ENCODE assay signal across 8 mouse cellular contexts in the genomic region with DNA sequence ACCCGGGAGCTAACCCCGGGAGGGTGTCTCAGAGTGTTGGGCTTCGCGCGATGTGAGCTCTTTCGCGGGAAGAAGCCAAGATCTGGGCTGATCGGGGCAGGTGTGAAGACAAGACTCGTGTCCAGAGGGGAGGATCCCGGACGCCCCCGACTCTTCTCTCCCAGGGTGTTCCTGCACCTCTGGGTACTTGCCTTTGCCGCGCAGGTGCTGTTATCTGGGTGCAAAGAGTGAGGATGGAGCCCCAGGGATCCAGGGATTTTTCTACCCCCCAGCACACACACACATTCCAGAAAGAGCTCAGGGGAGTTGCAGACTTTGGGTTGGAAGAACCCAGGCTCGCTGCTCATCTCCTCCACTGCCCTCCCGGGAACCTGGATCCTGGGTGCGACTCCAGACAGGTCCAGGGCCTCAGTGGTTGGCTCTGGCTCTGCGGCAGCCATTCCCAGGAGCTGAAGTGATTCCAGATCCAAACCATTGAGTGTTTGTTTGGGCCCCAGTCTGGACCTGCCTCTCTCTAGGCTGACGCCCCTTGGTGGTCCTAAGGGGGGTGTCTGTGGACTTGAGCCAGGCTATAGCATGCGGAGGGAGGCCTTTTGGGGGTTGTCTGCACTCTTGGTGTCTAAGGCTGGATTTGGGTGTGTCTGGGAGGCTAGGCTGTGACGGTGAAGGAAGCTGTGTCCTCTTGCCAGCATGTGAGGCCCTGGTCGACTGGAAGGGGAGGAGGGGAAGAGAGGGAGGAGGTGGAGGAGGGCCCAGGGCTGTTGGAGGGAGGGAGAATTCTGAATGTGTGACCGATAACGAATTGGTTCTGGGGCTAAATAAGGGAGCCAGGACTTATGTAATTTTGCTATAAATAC. TPM values are rescaled to one million over a fixed set of nuclear protein-coding genes. Genes with fewer than 3 reads are reported as not detected.
DNase-seq lines count a peak whose midpoint lies in the region; ATAC-seq and TF ChIP-seq lines count a peak whose summit lies in the region.

No protein-coding gene starts in this region.

- peak; percentile 18; the same call in 1 of the 2 replicates for ATAC-seq in embryonic facial prominence, embryonic 13.5 days (ENCODE audit: insufficient number of reproducible peaks, insufficient read depth, low FRiP score, low TSS enrichment, low read depth)
- peak; percentile 67 for ATAC-seq in kidney, embryonic 15.5 days (replicated peaks; ENCODE audit: low FRiP score)
- ATAC-seq in limb, embryonic 15.5 days (ENCODE audit: insufficient number of reproducible peaks, low FRiP score, low TSS enrichment, low read depth), result peak; percentile 75
- ATAC-seq in midbrain, embryonic 16.5 days, result peak; percentile 33
- peak; percentile 79 for ATAC-seq in stomach, embryonic 16.5 days (ENCODE audit: insufficient read depth, low FRiP score)

- no peak for DNase-seq in thymus, adult 2 months
- no peak for DNase-seq in thymus, postnatal 10 days (ENCODE audit: low spot score in 2 of 2)
- peak; percentile 83 for DNase-seq in heart, adult 8-10 months (ENCODE audit: low spot score)

- WGBS in thymus, adult 2 months, result 26% methylated on average over 24 of the region's 24 CpGs
- 1% methylated on average over 24 of the region's 24 CpGs for WGBS in embryonic facial prominence, embryonic 13.5 days
- WGBS in kidney, embryonic 15.5 days, result 2% methylated on average over 24 of the region's 24 CpGs
- under 1% methylated on average over 24 of the region's 24 CpGs for WGBS in limb, embryonic 15.5 days
- 2% methylated on average over 19 of the region's 24 CpGs for WGBS in midbrain, embryonic 16.5 days
- WGBS in stomach, embryonic 16.5 days, result 2% methylated on average over 24 of the region's 24 CpGs

- no peaks in the 10 kb centered on the region for H3K9me3 ChIP-seq in embryonic facial prominence, embryonic 13.5 days
- no peaks in the 10 kb centered on the region for H3K9me3 ChIP-seq in kidney, embryonic 15.5 days (replicated peaks)
- H3K9me3 ChIP-seq in limb, embryonic 15.5 days, result no peaks in the 10 kb centered on the region
- H3K9me3 ChIP-seq in midbrain, embryonic 16.5 days (replicated peaks; ENCODE audit: control insufficient read depth, low read length, poor library complexity, severe bottlenecking), result no peaks in the 10 kb centered on the region
- H3K9me3 ChIP-seq in stomach, embryonic 16.5 days (replicated peaks; ENCODE audit: control insufficient read depth, low read length), result no peaks in the 10 kb centered on the region

- no peaks in the 10 kb centered on the region for H3K36me3 ChIP-seq in thymus, adult 2 months (ENCODE audit: control insufficient read depth, insufficient read depth, low read length)
- no peaks in the 10 kb centered on the region for H3K36me3 ChIP-seq in embryonic facial prominence, embryonic 13.5 days
- H3K36me3 ChIP-seq in kidney, embryonic 15.5 days, result no peaks in the 10 kb centered on the region
- H3K36me3 ChIP-seq in limb, embryonic 15.5 days, result no peaks in the 10 kb centered on the region
- no peaks in the 10 kb centered on the region for H3K36me3 ChIP-seq in midbrain, embryonic 16.5 days (ENCODE audit: control insufficient read depth, insufficient read depth, low read length)
- H3K36me3 ChIP-seq in stomach, embryonic 16.5 days (ENCODE audit: control insufficient read depth, insufficient read depth, low read length), result no peaks in the 10 kb centered on the region

- H3K9ac ChIP-seq in embryonic facial prominence, embryonic 13.5 days, result peak overlapping the region; percentile 88
- peak overlapping the region; percentile 82 for H3K9ac ChIP-seq in kidney, embryonic 15.5 days
- peak overlapping the region; percentile 80 for H3K9ac ChIP-seq in limb, embryonic 15.5 days
- peak overlapping the region; percentile 92 for H3K9ac ChIP-seq in midbrain, embryonic 16.5 days (ENCODE audit: low read depth, low read length)
- peak overlapping the region; percentile 90 for H3K9ac ChIP-seq in stomach, embryonic 16.5 days (ENCODE audit: low read length)

- TF ChIP-seq POLR2A in thymus, adult 2 months (IDR thresholded peaks at IDR 0.05; ENCODE audit: control insufficient read depth, extremely low read depth, insufficient read depth, low read length, poor library complexity), result no peak

- H3K4me2 ChIP-seq in embryonic facial prominence, embryonic 13.5 days, result peak overlapping the region; percentile 72
- H3K4me2 ChIP-seq in kidney, embryonic 15.5 days, result peak overlapping the region; percentile 83
- peak overlapping the region; percentile 62 for H3K4me2 ChIP-seq in limb, embryonic 15.5 days
- peak overlapping the region; percentile 67 for H3K4me2 ChIP-seq in midbrain, embryonic 16.5 days (ENCODE audit: low read length)
- H3K4me2 ChIP-seq in stomach, embryonic 16.5 days (ENCODE audit: low read depth, low read length), result peak overlapping the region; percentile 81

- no peak overlapping the region for H3K27ac ChIP-seq in thymus, adult 2 months (ENCODE audit: control insufficient read depth, insufficient read depth, low read length)
- peak overlapping the region; percentile 90 for H3K27ac ChIP-seq in embryonic facial prominence, embryonic 13.5 days
- H3K27ac ChIP-seq in kidney, embryonic 15.5 days, result peak overlapping the region; percentile 85
- peak overlapping the region; percentile 94 for H3K27ac ChIP-seq in limb, embryonic 15.5 days
- peak overlapping the region; percentile 70 for H3K27ac ChIP-seq in midbrain, embryonic 16.5 days (ENCODE audit: low read length)
- peak overlapping the region; percentile 92 for H3K27ac ChIP-seq in stomach, embryonic 16.5 days (ENCODE audit: low read length)

- H3K4me3 ChIP-seq in thymus, adult 2 months (ENCODE audit: control insufficient read depth, insufficient read depth, low read length), result peak overlapping the region; percentile 41
- H3K4me3 ChIP-seq in embryonic facial prominence, embryonic 13.5 days, result peak overlapping the region; percentile 77
- H3K4me3 ChIP-seq in kidney, embryonic 15.5 days (replicated peaks), result peak overlapping the region; percentile 86
- peak overlapping the region; percentile 84 for H3K4me3 ChIP-seq in limb, embryonic 15.5 days
- peak overlapping the region; percentile 83 for H3K4me3 ChIP-seq in midbrain, embryonic 16.5 days (ENCODE audit: low read depth, low read length)
- peak overlapping the region; percentile 81 for H3K4me3 ChIP-seq in stomach, embryonic 16.5 days (replicated peaks; ENCODE audit: low read length)

- H3K27me3 ChIP-seq in thymus, adult 2 months (ENCODE audit: control insufficient read depth, insufficient read depth, low read length), result no peaks in the 10 kb centered on the region
- H3K27me3 ChIP-seq in embryonic facial prominence, embryonic 13.5 days, result no peaks in the 10 kb centered on the region; the same call in 1 of the 2 replicates
- peaks cover 6% of the 10 kb centered on the region for H3K27me3 ChIP-seq in kidney, embryonic 15.5 days
- H3K27me3 ChIP-seq in limb, embryonic 15.5 days, result no peaks in the 10 kb centered on the region
- peaks cover 6% of the 10 kb centered on the region for H3K27me3 ChIP-seq in midbrain, embryonic 16.5 days (ENCODE audit: control insufficient read depth, insufficient read depth, low read depth, low read length)
- no peaks in the 10 kb centered on the region for H3K27me3 ChIP-seq in stomach, embryonic 16.5 days (ENCODE audit: control insufficient read depth, insufficient read depth, low read length)

- no peak for TF ChIP-seq CTCF in thymus, adult 2 months (IDR thresholded peaks at IDR 0.05; ENCODE audit: borderline replicate concordance, control insufficient read depth, extremely low read depth, insufficient read depth, low read length, poor library complexity)

- H3K4me1 ChIP-seq in thymus, adult 2 months (replicated peaks; ENCODE audit: control insufficient read depth, insufficient read depth, low read length), result peaks cover 26% of the 10 kb centered on the region
- H3K4me1 ChIP-seq in embryonic facial prominence, embryonic 13.5 days, result peaks cover 58% of the 10 kb centered on the region
- peaks cover 53% of the 10 kb centered on the region for H3K4me1 ChIP-seq in kidney, embryonic 15.5 days
- peaks cover 61% of the 10 kb centered on the region for H3K4me1 ChIP-seq in limb, embryonic 15.5 days
- H3K4me1 ChIP-seq in midbrain, embryonic 16.5 days (ENCODE audit: control insufficient read depth, insufficient read depth, low read length), result peaks cover 17% of the 10 kb centered on the region
- H3K4me1 ChIP-seq in stomach, embryonic 16.5 days (ENCODE audit: control insufficient read depth, insufficient read depth, low read length), result peaks cover 31% of the 10 kb centered on the region

RNA-seq across cellular contexts. Expression of a gene that starts 1.3 kb away (rescaled TPM):
- polyA plus RNA-seq in thymus, adult 2 months (2012; rRNA removed), result 11.5 TPM in 2 replicates
- 38.1 and 43.6 TPM in 2 replicates for polyA plus RNA-seq in embryonic facial prominence, embryonic 13.5 days (2015; fragmentation: Nextera tagmentation; extraction: Ambion mirVana)
- total RNA-seq in heart, adult 8-10 months (2022), result 10 to 100 TPM; 22.3 to 27.2 (median 25.6) TPM
- polyA plus RNA-seq in kidney, embryonic 15.5 days (2015; fragmentation: Nextera tagmentation; extraction: Ambion mirVana), result 21.9 and 25.6 TPM in 2 replicates
- polyA plus RNA-seq in limb, embryonic 15.5 days (2015; fragmentation: Nextera tagmentation; extraction: Ambion mirVana), result 54.9 and 55.4 TPM in 2 replicates
- polyA plus RNA-seq in midbrain, embryonic 16.5 days (2015; fragmentation: Nextera tagmentation; extraction: Ambion mirVana), result 20.0 and 20.7 TPM in 2 replicates
- 33.8 and 34.4 TPM in 2 replicates for polyA plus RNA-seq in stomach, embryonic 16.5 days (2015; fragmentation: Nextera tagmentation; extraction: Ambion mirVana)

RNA-seq across cellular contexts. Expression of a gene that starts 40.3 kb away (rescaled TPM):
- polyA plus RNA-seq in thymus, adult 2 months (2012; rRNA removed), result 0.18 and 0.23 TPM in 2 replicates
- polyA plus RNA-seq in embryonic facial prominence, embryonic 13.5 days (2015; fragmentation: Nextera tagmentation; extraction: Ambion mirVana), result 0.21 and 1.2 TPM in 2 replicates
- under 1 TPM; 0.22 to 0.44 (median 0.34) TPM for total RNA-seq in heart, adult 8-10 months (2022)
- 0.23 and 0.32 TPM in 2 replicates for polyA plus RNA-seq in kidney, embryonic 15.5 days (2015; fragmentation: Nextera tagmentation; extraction: Ambion mirVana)
- 0.21 and 0.28 TPM in 2 replicates for polyA plus RNA-seq in limb, embryonic 15.5 days (2015; fragmentation: Nextera tagmentation; extraction: Ambion mirVana)
- polyA plus RNA-seq in midbrain, embryonic 16.5 days (2015; fragmentation: Nextera tagmentation; extraction: Ambion mirVana), result 1.1 and 1.6 TPM in 2 replicates
- 0.46 and 0.58 TPM in 2 replicates for polyA plus RNA-seq in stomach, embryonic 16.5 days (2015; fragmentation: Nextera tagmentation; extraction: Ambion mirVana)

RNA-seq across cellular contexts. Expression of a gene that starts 40.4 kb away (rescaled TPM):
- not detected in 2 replicates for polyA plus RNA-seq in thymus, adult 2 months (2012; rRNA removed)
- not detected in 2 replicates for polyA plus RNA-seq in embryonic facial prominence, embryonic 13.5 days (2015; fragmentation: Nextera tagmentation; extraction: Ambion mirVana)
- not detected for total RNA-seq in heart, adult 8-10 months (2022)
- polyA plus RNA-seq in kidney, embryonic 15.5 days (2015; fragmentation: Nextera tagmentation; extraction: Ambion mirVana), result not detected in 2 replicates
- not detected in 2 replicates for polyA plus RNA-seq in limb, embryonic 15.5 days (2015; fragmentation: Nextera tagmentation; extraction: Ambion mirVana)
- polyA plus RNA-seq in midbrain, embryonic 16.5 days (2015; fragmentation: Nextera tagmentation; extraction: Ambion mirVana), result not detected in 2 replicates
- not detected in 2 replicates for polyA plus RNA-seq in stomach, embryonic 16.5 days (2015; fragmentation: Nextera tagmentation; extraction: Ambion mirVana)

RNA-seq across cellular contexts. Expression of a gene that starts 46.8 kb away (rescaled TPM):
- 3.8 and 4.2 TPM in 2 replicates for polyA plus RNA-seq in thymus, adult 2 months (2012; rRNA removed)
- polyA plus RNA-seq in embryonic facial prominence, embryonic 13.5 days (2015; fragmentation: Nextera tagmentation; extraction: Ambion mirVana), result 118 and 122 TPM in 2 replicates
- 10 to 100 TPM in 1 of 4 experiments, 1 to 10 TPM in 3; 8.2 to 10.3 (median 8.8) TPM for total RNA-seq in heart, adult 8-10 months (2022)
- 65.6 and 68.6 TPM in 2 replicates for polyA plus RNA-seq in kidney, embryonic 15.5 days (2015; fragmentation: Nextera tagmentation; extraction: Ambion mirVana)
- polyA plus RNA-seq in limb, embryonic 15.5 days (2015; fragmentation: Nextera tagmentation; extraction: Ambion mirVana), result 69.2 and 82.2 TPM in 2 replicates
- polyA plus RNA-seq in midbrain, embryonic 16.5 days (2015; fragmentation: Nextera tagmentation; extraction: Ambion mirVana), result 363 and 379 TPM in 2 replicates
- 53.5 and 57.0 TPM in 2 replicates for polyA plus RNA-seq in stomach, embryonic 16.5 days (2015; fragmentation: Nextera tagmentation; extraction: Ambion mirVana)

RNA-seq across cellular contexts. Expression of a gene that starts 50.1 kb away (rescaled TPM):
- polyA plus RNA-seq in thymus, adult 2 months (2012; rRNA removed), result not detected in 2 replicates
- polyA plus RNA-seq in embryonic facial prominence, embryonic 13.5 days (2015; fragmentation: Nextera tagmentation; extraction: Ambion mirVana), result not detected in 2 replicates
- total RNA-seq in heart, adult 8-10 months (2022), result not detected
- polyA plus RNA-seq in kidney, embryonic 15.5 days (2015; fragmentation: Nextera tagmentation; extraction: Ambion mirVana), result not detected in 2 replicates
- not detected in 2 replicates for polyA plus RNA-seq in limb, embryonic 15.5 days (2015; fragmentation: Nextera tagmentation; extraction: Ambion mirVana)
- polyA plus RNA-seq in midbrain, embryonic 16.5 days (2015; fragmentation: Nextera tagmentation; extraction: Ambion mirVana), result not detected in 2 replicates
- not detected in 2 replicates for polyA plus RNA-seq in stomach, embryonic 16.5 days (2015; fragmentation: Nextera tagmentation; extraction: Ambion mirVana)

Comparison
In these comparisons a context has a peak if more than half of its experiments do, and no peak if none do; other contexts are left out.
1. ATAC-seq: peak in every context shown above with its lines; median percentile 79 in stomach, embryonic 16.5 days; 75 in limb, embryonic 15.5 days; 67 in kidney, embryonic 15.5 days; 33 in midbrain, embryonic 16.5 days; 18 in embryonic facial prominence, embryonic 13.5 days.